Mouse (Mus musculus) neural tube, embryonic 11.5 days (tissue): ENCODE results near the gene Lemd1. TPM values are rescaled to one million over a fixed set of nuclear protein-coding genes. Genes with fewer than 3 reads are reported as not detected.
"Not testable (repeated sequence)": the region's sequence is repeated elsewhere in the genome, so short reads cannot be mapped to it uniquely, and the experiment has no call there.

ENCODE experiments used
- ATAC-seq: fragments of 200-750 bp; cut with Nextera tagmentation; 2 replicates; pipeline ENCODE4 v1.8.0; 2017; ENCODE audit warnings: moderate number of reproducible peaks, mild to moderate bottlenecking, moderate TSS enrichment, moderate library complexity; ENCODE audit not compliant: insufficient read depth, low FRiP score, low TSS enrichment
- DNase-seq: peaks from one replicate; pipeline ENCODE4 v3.0.0-alpha.2; 2015; ENCODE audit warnings: low spot score
- H3K27ac ChIP-seq: fragments of 300-500 bp; sonication (generic); 2 replicates; pipeline ENCODE4 v1.5.1; 2014; ENCODE audit warnings: low read depth, mild to moderate bottlenecking, low read length
- H3K27me3 ChIP-seq: fragments of 300-500 bp; sonication (generic); 2 replicates; pipeline ENCODE4 v1.6.1; 2014; ENCODE audit warnings: mild to moderate bottlenecking, low read length, mixed read lengths; ENCODE audit not compliant: control insufficient read depth, insufficient read depth
- H3K36me3 ChIP-seq: fragments of 300-500 bp; sonication (generic); 2 replicates; pipeline ENCODE4 v1.6.1; 2014; ENCODE audit warnings: mild to moderate bottlenecking, low read length, moderate library complexity, mixed read lengths; ENCODE audit not compliant: control insufficient read depth, insufficient read depth
- H3K4me1 ChIP-seq: fragments of 300-500 bp; sonication (generic); 2 replicates; pipeline ENCODE4 v1.6.1; 2014; ENCODE audit warnings: low read length, mixed read lengths; ENCODE audit not compliant: control insufficient read depth, insufficient read depth
- H3K4me2 ChIP-seq: fragments of 300-500 bp; sonication (generic); 2 replicates; pipeline ENCODE4 v1.6.1; 2014; ENCODE audit warnings: low read depth, mild to moderate bottlenecking, moderate library complexity
- H3K4me3 ChIP-seq: fragments of 300-500 bp; sonication (generic); 2 replicates; pipeline ENCODE4 v1.5.1; 2014; ENCODE audit warnings: low read depth, low read length
- H3K9ac ChIP-seq: fragments of 300-500 bp; sonication (generic); 2 replicates; pipeline ENCODE4 v1.6.1; 2014; ENCODE audit warnings: mild to moderate bottlenecking, low read length
- H3K9me3 ChIP-seq: fragments of 300-500 bp; sonication (generic); 2 replicates; pipeline ENCODE4 v1.6.1; 2016; ENCODE audit warnings: low read length; ENCODE audit not compliant: control insufficient read depth
- WGBS: fragments of 180-500 bp; shearing (Covaris S2); extraction: QIAGEN DNeasy Blood & Tissue Kit; methylation state at CpG from one replicate; pipeline ENCODE4 v1.1.7; 2014; 5-methylcytosine and 5-hydroxymethylcytosine counted together
- polyA plus RNA-seq: library from polyadenylated mRNA; unstranded; fragments of >200 nt; fragmentation: Nextera tagmentation; extraction: Ambion mirVana; gene quantifications from 2 replicates; pipeline ENCODE4 v1.2.1, GENCODE M21; 2014

Gene Lemd1
- polyA plus RNA-seq, 1 experiment from 2014 or later = 6.8 TPM

- H3K4me1 ChIP-seq = no peaks in the 10 kb centered on the region
- no peak overlapping the region for H3K27ac ChIP-seq
- no peak overlapping the region for H3K4me2 ChIP-seq
- no peaks in the 10 kb centered on the region for H3K27me3 ChIP-seq
- H3K9ac ChIP-seq = no peak overlapping the region
- WGBS = 66% methylated on average over 4 of the region's 4 CpGs
- DNase-seq (no peak), ATAC-seq (no peak)
- H3K4me3 ChIP-seq = no peak overlapping the region
- no peaks in the 10 kb centered on the region for H3K9me3 ChIP-seq
- H3K36me3 ChIP-seq = no peaks in the 10 kb centered on the region
Measured at GRCm38 (mm10) chr1:132159681-132160080, 31.6 kb upstream of the Lemd1 start.

- ATAC-seq = no peak
- no peak overlapping the region for H3K27ac ChIP-seq
Measured at GRCm38 (mm10) chr1:132161211-132161880, 29.9 kb upstream of the Lemd1 start.

GRCm38 (mm10) chr1:132162618-132163017, 28.6 kb upstream of the Lemd1 start:
- not testable (repeated sequence) for H3K27me3 ChIP-seq, H3K4me3 ChIP-seq, ATAC-seq, DNase-seq, H3K9me3 ChIP-seq, H3K27ac ChIP-seq, H3K36me3 ChIP-seq, H3K4me2 ChIP-seq, H3K4me1 ChIP-seq, H3K9ac ChIP-seq
- WGBS = 66% methylated on average over 9 of the region's 9 CpGs

More at GRCm38 (mm10) chr1:132161211-132161880, 29.9 kb upstream of the Lemd1 start:
- Histone ChIP-seq H3K27me3 (no peaks in the 10 kb centered on the region), H3K4me2 (no peak overlapping the region), H3K9me3 (no peaks in the 10 kb centered on the region), H3K4me3 (no peak overlapping the region), H3K36me3 (no peaks in the 10 kb centered on the region), H3K9ac (no peak overlapping the region), H3K4me1 (no peaks in the 10 kb centered on the region)
- 59% methylated on average over 7 of the region's 7 CpGs for WGBS
- no peak for DNase-seq

GRCm38 (mm10) chr1:132164780-132165518, 26.3 kb upstream of the Lemd1 start:
- WGBS = 13% methylated on average over 13 of the region's 13 CpGs
- peaks cover 6% of the 10 kb centered on the region; the same call in 1 of the 2 replicates for H3K4me1 ChIP-seq
- no peaks in the 10 kb centered on the region for H3K36me3 ChIP-seq
- H3K27me3 ChIP-seq = no peaks in the 10 kb centered on the region
- H3K9ac ChIP-seq = no peak overlapping the region
- DNase-seq = peak; percentile 47
- H3K9me3 ChIP-seq = no peaks in the 10 kb centered on the region
- H3K4me2 ChIP-seq = no peak overlapping the region
- peak; percentile 39; the same call in 1 of the 2 replicates for ATAC-seq
- H3K27ac ChIP-seq = no peak overlapping the region
- H3K4me3 ChIP-seq = no peak overlapping the region

GRCm38 (mm10) chr1:132165859-132166258, 25.4 kb upstream of the Lemd1 start:
- ATAC-seq = no peak
- WGBS = 68% methylated on average over 3 of the region's 3 CpGs
- Histone ChIP-seq H3K4me3 (no peak overlapping the region), H3K9me3 (no peaks in the 10 kb centered on the region), H3K4me2 (no peak overlapping the region), H3K27me3 (no peaks in the 10 kb centered on the region), H3K36me3 (no peaks in the 10 kb centered on the region), H3K4me1 (peaks cover 6% of the 10 kb centered on the region; the same call in 1 of the 2 replicates), H3K27ac (no peak overlapping the region), H3K9ac (no peak overlapping the region)
- no peak for DNase-seq

GRCm38 (mm10) chr1:132168115-132168767, 23.0 kb upstream of the Lemd1 start:
- Histone ChIP-seq H3K4me3 (no peak overlapping the region), H3K4me2 (peak overlapping the region; percentile 33; the same call in 1 of the 2 replicates), H3K9ac (no peak overlapping the region; the same call in 1 of the 2 replicates), H3K36me3 (no peaks in the 10 kb centered on the region), H3K9me3 (no peaks in the 10 kb centered on the region), H3K4me1 (peaks cover 6% of the 10 kb centered on the region; the same call in 1 of the 2 replicates), H3K27ac (no peak overlapping the region), H3K27me3 (no peaks in the 10 kb centered on the region)
- ATAC-seq = no peak
- DNase-seq = peak; percentile 48
- WGBS = 8% methylated on average over 12 of the region's 12 CpGs

GRCm38 (mm10) chr1:132170698-132171097, 20.5 kb upstream of the Lemd1 start:
- no peaks in the 10 kb centered on the region for H3K36me3 ChIP-seq
- ATAC-seq = no peak
- H3K9me3 ChIP-seq = no peaks in the 10 kb centered on the region
- peaks cover 6% of the 10 kb centered on the region; the same call in 1 of the 2 replicates for H3K4me1 ChIP-seq
- H3K9ac ChIP-seq = no peak overlapping the region
- H3K27me3 ChIP-seq = no peaks in the 10 kb centered on the region
- no peak overlapping the region for H3K4me3 ChIP-seq
- WGBS = 58% methylated on average over 6 of the region's 6 CpGs
- H3K27ac ChIP-seq = no peak overlapping the region
- DNase-seq = no peak
- H3K4me2 ChIP-seq = no peak overlapping the region

- no peak overlapping the region for H3K9ac ChIP-seq
- H3K4me3 ChIP-seq = no peak overlapping the region
- ATAC-seq = no peak
- no peak overlapping the region for H3K4me2 ChIP-seq
- no peaks in the 10 kb centered on the region for H3K36me3 ChIP-seq
- H3K9me3 ChIP-seq = no peaks in the 10 kb centered on the region
- no peak overlapping the region for H3K27ac ChIP-seq
- no peak for DNase-seq
- H3K4me1 ChIP-seq = peaks cover 6% of the 10 kb centered on the region; the same call in 1 of the 2 replicates
- WGBS = 0% methylated on average over 1 of the region's 2 CpGs
- H3K27me3 ChIP-seq = no peaks in the 10 kb centered on the region
Measured at GRCm38 (mm10) chr1:132171619-132172018, 19.6 kb upstream of the Lemd1 start.
